Mouse (Mus musculus) kidney, adult 2 months (tissue): Measurements from ENCODE around the gene Taar6.

Experiments
- CTCF ChIP-seq: fragments of 200-500 bp; conservative IDR thresholded peaks from 2 replicates; pipeline ENCODE4 v1.5.1; 2011; ENCODE audit warnings: low read depth, mild to moderate bottlenecking, control low read depth, low read length, moderate library complexity, mixed read lengths; ENCODE audit not compliant: insufficient read depth, insufficient read length
- POLR2A ChIP-seq: fragments of 200-500 bp; IDR thresholded peaks from one replicate; pipeline ENCODE4 v1.6.1; 2011; ENCODE audit warnings: low read depth, low read length, control low read depth

DNA sequence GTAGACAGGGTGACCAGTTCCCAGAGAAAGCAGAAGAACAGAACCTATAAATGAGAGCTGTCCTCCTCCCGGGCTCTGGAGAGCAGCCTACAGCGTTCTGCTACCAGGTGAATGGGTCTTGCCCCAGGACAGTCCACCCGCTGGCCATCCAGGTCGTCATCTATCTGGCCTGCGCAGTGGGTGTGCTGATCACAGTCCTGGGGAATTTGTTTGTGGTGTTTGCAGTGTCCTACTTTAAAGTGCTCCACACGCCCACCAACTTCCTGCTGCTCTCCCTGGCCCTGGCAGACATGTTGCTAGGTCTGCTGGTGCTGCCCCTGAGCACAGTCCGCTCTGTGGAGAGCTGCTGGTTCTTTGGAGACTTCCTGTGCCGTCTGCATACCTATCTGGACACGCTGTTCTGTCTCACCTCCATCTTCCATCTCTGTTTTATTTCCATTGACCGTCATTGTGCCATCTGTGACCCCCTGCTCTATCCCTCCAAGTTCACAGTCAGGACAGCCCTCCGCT, 14.7 kb downstream of the Taar6 start, which contains the start of gene Taar5:
- TF ChIP-seq CTCF (no peak), POLR2A (no peak)
